In the genomic region with DNA sequence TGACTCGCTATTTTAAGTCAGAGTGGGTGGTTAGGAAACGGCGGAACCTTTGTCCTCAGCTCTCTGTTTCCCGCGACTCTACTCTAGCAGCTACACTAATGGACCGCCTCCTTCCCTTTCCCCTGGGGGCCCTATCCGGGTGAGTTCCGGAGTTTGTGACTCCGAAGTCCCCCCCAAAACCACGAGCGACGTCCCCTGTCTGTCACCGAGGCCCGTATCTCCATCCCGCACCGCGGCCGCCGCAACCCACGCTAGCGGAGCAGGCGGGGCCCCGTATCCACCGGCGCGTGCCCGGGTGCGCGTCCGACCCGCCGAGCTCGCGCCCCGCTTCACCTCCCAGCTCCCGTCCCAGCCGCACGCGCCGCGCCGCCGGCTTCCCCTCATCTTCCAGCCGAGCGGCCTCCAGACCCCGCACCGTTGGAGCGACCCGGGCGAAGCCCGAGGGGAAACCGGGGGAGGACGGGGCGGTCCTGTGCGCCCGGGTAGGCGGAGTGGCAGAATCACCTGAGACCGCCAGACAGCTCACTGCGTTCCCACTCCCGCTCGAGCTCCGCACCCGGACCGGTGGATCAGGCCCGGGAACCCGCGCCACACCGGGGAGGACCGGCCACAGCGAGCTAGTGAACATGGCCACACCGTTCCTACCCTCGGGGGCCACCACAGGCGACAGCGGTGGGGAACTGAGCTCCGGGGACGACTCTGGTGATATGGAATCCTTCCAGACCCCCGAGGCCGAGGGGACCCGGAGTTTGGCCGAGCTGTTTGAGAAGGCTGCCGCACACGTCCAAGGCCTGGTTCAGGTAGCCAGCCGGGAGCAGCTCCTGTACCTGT, we compare ENCODE assay signal across 8 mouse cellular contexts. TPM values are rescaled to one million over a fixed set of nuclear protein-coding genes. Genes with fewer than 3 reads are reported as not detected.
DNase-seq lines count a peak whose midpoint lies in the region; ATAC-seq and TF ChIP-seq lines count a peak whose summit lies in the region.

Gene Acbd6, plus strand, starts transcription at position 109 of the 831 bp plus-strand sequence.

- H3K4me1 ChIP-seq in bone marrow, adult 2 months (ENCODE audit: control insufficient read depth, insufficient read depth, low read length): peaks cover 4% of the 10 kb centered on the region; the same call in 1 of the 2 replicates
- H3K4me1 ChIP-seq in embryonic facial prominence, embryonic 15.5 days: peaks cover 12% of the 10 kb centered on the region
- H3K4me1 ChIP-seq in heart, embryonic 10.5 days: peaks cover 14% of the 10 kb centered on the region; the same call in 1 of the 2 replicates
- peaks cover 23% of the 10 kb centered on the region for H3K4me1 ChIP-seq in kidney, embryonic 15.5 days

- no peak for TF ChIP-seq CTCF in bone marrow, adult 2 months (IDR thresholded peaks at IDR 0.05; ENCODE audit: control insufficient read depth, insufficient read depth, low read length)

- H3K4me2 ChIP-seq in embryonic facial prominence, embryonic 15.5 days (replicated peaks): peak within 1 kb of the TSS; percentile 78
- H3K4me2 ChIP-seq in kidney, embryonic 15.5 days: peak within 1 kb of the TSS; percentile 87

- no peaks in the 10 kb centered on the region for H3K36me3 ChIP-seq in embryonic facial prominence, embryonic 15.5 days
- no peaks in the 10 kb centered on the region for H3K36me3 ChIP-seq in heart, embryonic 10.5 days
- H3K36me3 ChIP-seq in kidney, embryonic 15.5 days: no peaks in the 10 kb centered on the region

- WGBS in bone marrow, adult 2 months: under 1% methylated on average over 83 of the region's 83 CpGs
- WGBS in embryonic facial prominence, embryonic 15.5 days: under 1% methylated on average over 82 of the region's 83 CpGs
- under 1% methylated on average over 83 of the region's 83 CpGs for WGBS in heart, embryonic 10.5 days
- under 1% methylated on average over 83 of the region's 83 CpGs for WGBS in kidney, embryonic 15.5 days

- DNase-seq in 416B (ENCODE audit: low read depth) (peak; percentile 93), liver (peak; percentile 78)
- peak; percentile 87 for DNase-seq in heart, embryonic 10.5 days (ENCODE audit: low spot score)
- DNase-seq in spleen, postnatal 4 days (ENCODE audit: low spot score in 2 of 2): peak; percentile 76 to 86

- TF ChIP-seq POLR2A in bone marrow, adult 2 months (IDR thresholded peaks at IDR 0.05; ENCODE audit: borderline replicate concordance, control insufficient read depth, low read depth, low read length): peak; percentile 29; the same call in 1 of the 2 replicates

- H3K9me3 ChIP-seq in embryonic facial prominence, embryonic 15.5 days (replicated peaks): no peaks in the 10 kb centered on the region
- H3K9me3 ChIP-seq in heart, embryonic 10.5 days: no peaks in the 10 kb centered on the region
- 0 out of 2 replicates have a peak, but pooled peaks cover 2% of the 10 kb centered on the region for H3K9me3 ChIP-seq in kidney, embryonic 15.5 days (replicated peaks)

- no peaks in the 10 kb centered on the region for H3K27me3 ChIP-seq in embryonic facial prominence, embryonic 15.5 days
- no peaks in the 10 kb centered on the region for H3K27me3 ChIP-seq in heart, embryonic 10.5 days (ENCODE audit: insufficient read depth, poor library complexity, severe bottlenecking)
- H3K27me3 ChIP-seq in kidney, embryonic 15.5 days: no peaks in the 10 kb centered on the region

- H3K4me3 ChIP-seq in bone marrow, adult 2 months (replicated peaks; ENCODE audit: control insufficient read depth, low read depth, low read length): peak within 1 kb of the TSS; percentile 89
- H3K4me3 ChIP-seq in embryonic facial prominence, embryonic 15.5 days (replicated peaks): peak within 1 kb of the TSS; percentile 95
- peak within 1 kb of the TSS; percentile 100 for H3K4me3 ChIP-seq in heart, embryonic 10.5 days
- peak within 1 kb of the TSS; percentile 99 for H3K4me3 ChIP-seq in kidney, embryonic 15.5 days (replicated peaks)

- peak within 1 kb of the TSS; percentile 73 for H3K9ac ChIP-seq in embryonic facial prominence, embryonic 15.5 days
- H3K9ac ChIP-seq in kidney, embryonic 15.5 days: peak within 1 kb of the TSS; percentile 96

- ATAC-seq in embryonic facial prominence, embryonic 15.5 days (ENCODE audit: insufficient number of reproducible peaks, low FRiP score, low TSS enrichment, low read depth): peak; percentile 90
- peak; percentile 94 for ATAC-seq in kidney, embryonic 15.5 days (replicated peaks; ENCODE audit: low FRiP score)
- ATAC-seq in monocyte, adult 5-6 weeks (replicated peaks; ENCODE audit: insufficient number of reproducible peaks, low FRiP score, low TSS enrichment, poor library complexity, severe bottlenecking): peak; percentile 80

- H3K27ac ChIP-seq in bone marrow, adult 2 months (ENCODE audit: control insufficient read depth, insufficient read depth, low read depth, low read length, poor library complexity): peak within 1 kb of the TSS; percentile 84
- H3K27ac ChIP-seq in embryonic facial prominence, embryonic 15.5 days (replicated peaks): peak within 1 kb of the TSS; percentile 81
- H3K27ac ChIP-seq in heart, embryonic 10.5 days: peak within 1 kb of the TSS; percentile 95
- H3K27ac ChIP-seq in kidney, embryonic 15.5 days: peak within 1 kb of the TSS; percentile 89

RNA-seq across cellular contexts. Expression of gene Acbd6, which starts in this region (rescaled TPM):
- 36.4 and 76.3 TPM in 2 replicates for polyA plus RNA-seq in bone marrow, adult 2 months (2011; ENCODE audit: insufficient read depth, insufficient read length, low replicate concordance, missing spikeins)
- polyA plus RNA-seq in embryonic facial prominence, embryonic 15.5 days (2015; fragmentation: Nextera tagmentation; extraction: Ambion mirVana): 77.4 and 79.6 TPM in 2 replicates
- 55.6 and 71.2 TPM in 2 replicates for polyA plus RNA-seq in heart, embryonic 10.5 days (2016; fragmentation: Nextera tagmentation; extraction: Ambion mirVana)
- 73.5 and 74.3 TPM in 2 replicates for polyA plus RNA-seq in kidney, embryonic 15.5 days (2015; fragmentation: Nextera tagmentation; extraction: Ambion mirVana)
- 5.4 to 22.0 TPM (median 18.0 TPM) in 3 replicates for total RNA-seq in monocyte, adult 5-6 weeks (2017)

Comparison
In these comparisons a context has a peak if more than half of its experiments do, and no peak if none do; other contexts are left out.
1. Peak in every context shown above with its lines: DNase-seq, ATAC-seq, H3K4me3 ChIP-seq and H3K27ac ChIP-seq.